Mouse (Mus musculus): ENCODE measurements around the gene Tspan33.
"Not testable (repeated sequence)": the region's sequence is repeated elsewhere in the genome, so short reads cannot be mapped to it uniquely, and the experiment has no call there.

Tspan33 gene

DNA sequence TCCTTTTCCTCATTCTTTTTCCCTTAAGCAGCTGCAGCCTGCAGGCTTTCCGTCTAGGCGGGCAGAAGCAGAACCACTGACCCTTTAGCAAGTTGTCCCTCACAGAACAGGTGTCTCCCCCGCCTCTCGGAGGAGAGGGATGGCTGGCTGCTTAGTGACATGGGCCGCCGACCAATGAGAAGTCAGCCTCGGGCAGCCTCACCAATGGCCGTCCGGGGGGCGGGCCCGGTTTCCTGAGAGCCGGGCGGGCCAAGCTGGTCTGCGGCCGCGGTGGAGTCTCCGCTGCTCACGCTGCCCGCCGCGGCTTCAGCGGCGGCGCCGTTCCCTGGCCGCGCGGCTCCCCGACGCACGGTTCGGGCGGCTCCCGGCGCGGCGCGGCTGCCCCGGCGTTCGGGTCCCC is at the start of gene Tspan33:
Tspan33 (plus strand) TSS at position 270 of the 400 bp plus-strand sequence.
- DNase-seq (ENCODE audit: low read depth, low spot score) = peak; percentile 74

DNA sequence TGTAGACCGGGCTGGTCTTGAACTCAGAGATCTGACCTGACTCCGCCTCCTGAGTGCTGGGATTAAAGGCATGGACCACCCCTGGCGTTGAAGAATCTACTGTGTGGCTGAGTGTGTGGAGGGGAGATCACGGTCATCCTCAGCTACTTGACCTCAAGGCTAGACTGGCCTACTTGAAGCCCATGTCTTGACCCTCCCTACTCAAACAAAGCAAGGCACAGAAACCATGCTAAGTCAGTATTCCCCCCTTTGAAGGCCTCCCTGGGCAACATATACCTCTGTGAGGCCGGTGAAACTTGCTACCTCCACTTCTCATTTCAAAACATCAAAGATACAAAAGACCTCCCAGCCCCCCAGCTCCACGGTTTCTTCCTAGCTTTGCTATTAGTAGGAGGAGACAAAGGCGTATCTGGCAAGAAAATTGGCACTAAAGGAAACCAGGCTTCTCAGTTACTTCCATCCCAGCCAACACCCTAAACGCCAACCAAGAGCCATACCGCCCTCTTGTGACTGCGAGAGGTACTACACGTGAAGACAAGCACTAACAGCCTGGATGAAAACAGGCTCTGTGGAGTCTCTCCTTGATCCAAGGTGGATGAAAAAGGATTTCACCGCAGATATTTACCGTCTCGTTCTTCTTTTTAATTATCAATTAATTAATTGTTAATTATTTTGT is 44.4 kb upstream of the Tspan33 start:
- DNase-seq (ENCODE audit: low read depth, low spot score) = peak; percentile 65

DNA sequence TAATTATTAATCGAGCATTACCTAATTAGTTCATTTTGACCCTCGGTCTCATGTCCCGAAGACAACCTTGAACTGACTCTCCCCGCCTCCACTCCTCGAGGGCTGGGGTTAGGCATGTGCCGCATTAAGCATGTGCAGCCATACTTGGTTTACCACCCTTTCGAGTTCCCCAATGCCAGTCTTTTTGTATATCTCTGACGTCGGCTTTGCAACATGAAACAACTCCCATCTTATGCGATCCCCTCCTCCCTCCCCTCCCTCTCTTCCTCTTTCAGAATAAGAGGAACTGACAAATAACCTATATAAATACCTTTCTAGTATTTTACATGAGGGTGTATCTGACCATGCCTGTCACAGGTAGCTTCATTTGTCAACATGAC is 43.9 kb upstream of the Tspan33 start:
- DNase-seq (ENCODE audit: low read depth, low spot score) = no peak

DNA sequence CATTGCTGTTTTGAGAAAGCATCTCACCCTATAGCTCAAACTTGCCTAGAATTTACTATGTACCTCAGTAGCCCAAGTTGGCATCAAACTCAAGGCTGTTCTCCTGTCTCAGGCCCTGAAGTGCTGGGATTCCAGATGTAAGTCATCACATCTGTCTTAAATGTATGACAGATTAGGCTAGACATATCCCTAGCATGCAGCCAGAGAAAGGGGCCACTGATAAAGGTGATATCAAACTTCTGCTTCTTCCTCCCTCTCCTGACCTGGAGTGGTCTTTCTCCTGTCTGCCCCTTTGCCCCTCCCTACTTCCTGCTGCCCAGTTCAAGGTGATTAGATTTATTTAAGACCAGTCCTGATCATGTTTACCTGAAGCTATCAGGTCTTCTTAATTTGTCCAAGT is 40.8 kb upstream of the Tspan33 start:
- no peak for DNase-seq (ENCODE audit: low read depth, low spot score)

DNA sequence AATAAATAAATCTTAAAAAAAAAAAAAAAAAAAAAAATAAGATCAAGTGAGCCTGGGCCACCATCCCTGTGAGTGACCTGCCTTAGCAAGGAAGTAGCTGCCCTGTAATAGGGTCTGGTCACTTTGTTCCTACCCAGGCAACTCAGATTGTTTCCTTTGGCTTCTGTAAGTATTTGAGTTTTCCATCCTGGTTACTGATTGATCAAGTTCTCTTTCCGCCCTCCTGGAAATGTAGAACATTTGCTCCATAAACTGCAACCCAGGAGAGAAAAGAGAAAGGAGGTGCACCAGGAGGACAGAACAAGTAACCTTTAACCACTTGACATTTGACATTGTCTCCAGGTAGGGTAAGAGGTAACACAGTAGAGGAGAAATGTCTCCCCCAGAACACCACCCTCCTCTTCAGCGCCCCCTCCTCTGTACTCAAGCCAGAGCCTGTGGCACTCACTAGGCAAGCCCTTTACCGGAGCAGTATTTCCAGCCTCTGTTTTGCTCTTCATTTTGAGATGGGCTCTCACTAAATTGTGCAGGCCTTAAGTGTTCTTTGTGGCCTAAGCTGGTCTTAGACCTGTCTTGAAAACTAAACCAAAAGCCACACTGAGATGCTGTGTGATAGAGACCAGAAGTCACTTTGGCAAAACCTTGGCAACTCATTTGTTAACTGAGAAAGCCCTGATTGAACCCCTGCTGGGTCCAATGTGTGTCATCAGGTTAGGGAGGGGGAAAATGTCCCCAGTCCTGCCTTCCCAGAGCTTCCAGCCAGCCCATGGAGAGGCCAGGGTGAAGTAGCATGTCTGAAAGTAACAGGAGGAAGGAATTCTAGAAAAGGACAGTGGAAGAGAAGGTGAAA is 35.2 kb upstream of the Tspan33 start:
- DNase-seq (ENCODE audit: low read depth, low spot score) = no peak

DNA sequence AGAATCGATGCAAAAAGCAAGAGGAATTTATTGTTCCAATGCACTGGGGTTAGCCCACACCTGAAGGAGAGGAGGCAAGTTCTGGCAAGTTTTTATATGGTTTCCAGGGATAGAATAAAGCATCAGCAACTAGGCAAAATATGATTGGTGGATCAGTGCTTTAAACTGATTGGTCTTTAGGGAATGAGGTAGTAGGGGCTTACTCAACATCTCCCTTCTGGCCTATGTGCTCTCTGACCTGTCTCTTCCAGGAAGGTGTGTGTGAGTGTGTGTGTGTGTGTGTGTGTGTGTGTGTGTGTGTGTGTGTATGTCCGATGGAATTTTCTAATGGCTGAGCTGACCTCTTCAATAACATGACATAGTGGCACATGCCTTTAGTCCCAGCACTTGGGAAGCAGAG is 34.1 kb upstream of the Tspan33 start:
- no peak for DNase-seq (ENCODE audit: low read depth, low spot score)

DNA sequence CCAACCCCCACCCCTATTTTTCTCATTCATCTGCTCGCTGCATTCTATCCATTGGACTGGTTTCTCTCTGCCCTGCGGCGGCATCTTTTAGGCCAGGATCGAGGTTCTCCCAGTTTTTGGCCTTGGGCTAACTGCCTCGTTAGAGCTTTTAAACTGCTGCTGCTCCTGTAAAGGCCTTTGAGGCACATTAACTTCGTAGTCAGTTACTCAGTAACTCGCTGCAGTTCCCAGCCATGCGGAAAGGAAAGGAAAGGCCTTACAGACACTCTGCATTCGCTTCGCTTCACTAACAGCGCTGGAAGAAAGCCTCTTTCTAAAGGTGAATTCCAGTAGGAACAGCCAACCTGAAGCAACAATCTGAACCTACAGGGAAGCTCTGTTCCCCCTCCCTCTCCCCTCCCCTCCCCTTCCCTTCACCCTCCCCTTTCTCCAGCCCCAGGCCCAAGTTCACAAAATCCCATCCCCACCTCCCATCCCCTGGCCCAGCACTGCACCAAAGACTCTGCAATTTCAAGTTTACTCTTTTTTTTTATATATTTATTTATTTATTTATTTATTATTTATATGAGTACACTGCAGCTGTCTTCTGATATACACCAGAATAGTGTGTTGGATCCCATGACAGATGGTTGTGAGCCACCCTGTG is 33.2 kb upstream of the Tspan33 start:
- DNase-seq (ENCODE audit: low read depth, low spot score) = peak; percentile 4

DNA sequence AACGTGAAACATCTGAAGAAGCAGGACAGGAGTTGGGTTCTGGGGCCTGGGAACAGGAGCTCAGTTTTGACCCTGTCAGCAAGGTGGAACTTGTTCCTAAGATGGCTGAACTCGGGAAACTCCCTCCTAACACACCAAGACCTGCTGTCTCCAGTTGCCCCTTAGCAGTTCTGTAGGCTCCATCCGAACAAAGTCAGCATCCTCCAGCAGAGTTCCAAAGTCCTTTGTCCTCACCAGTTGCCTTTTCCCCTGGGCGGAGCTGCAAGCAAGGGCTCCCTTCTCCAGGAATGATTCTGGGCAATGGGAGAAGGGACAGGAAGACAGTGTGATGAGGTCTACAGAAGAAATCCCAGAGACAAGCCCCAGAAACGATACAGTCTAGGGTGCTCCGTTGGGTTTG is 26.8 kb upstream of the Tspan33 start:
- no peak for DNase-seq (ENCODE audit: low read depth, low spot score)

DNA sequence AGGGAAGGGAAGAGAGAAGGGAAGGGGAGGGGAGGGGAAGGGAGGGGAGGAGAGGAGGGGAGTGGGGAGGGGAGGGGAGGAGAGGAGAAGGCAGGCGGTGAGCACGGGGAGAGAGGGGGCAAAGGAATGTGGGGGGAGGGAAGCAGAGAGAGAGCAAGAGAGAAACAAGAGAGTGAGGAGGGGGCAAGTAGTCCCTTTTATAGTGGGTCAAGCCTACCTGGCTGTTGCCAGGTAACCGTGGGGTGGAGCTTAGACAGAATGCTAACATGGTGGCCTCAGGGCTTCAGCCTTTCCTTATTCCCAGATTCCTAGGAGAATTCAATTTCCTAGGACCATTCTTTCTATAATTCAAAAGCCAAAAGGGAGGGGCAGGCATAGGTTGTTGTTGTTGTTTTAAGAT is 22.3 kb upstream of the Tspan33 start:
- no peak for DNase-seq (ENCODE audit: low read depth, low spot score)

DNA sequence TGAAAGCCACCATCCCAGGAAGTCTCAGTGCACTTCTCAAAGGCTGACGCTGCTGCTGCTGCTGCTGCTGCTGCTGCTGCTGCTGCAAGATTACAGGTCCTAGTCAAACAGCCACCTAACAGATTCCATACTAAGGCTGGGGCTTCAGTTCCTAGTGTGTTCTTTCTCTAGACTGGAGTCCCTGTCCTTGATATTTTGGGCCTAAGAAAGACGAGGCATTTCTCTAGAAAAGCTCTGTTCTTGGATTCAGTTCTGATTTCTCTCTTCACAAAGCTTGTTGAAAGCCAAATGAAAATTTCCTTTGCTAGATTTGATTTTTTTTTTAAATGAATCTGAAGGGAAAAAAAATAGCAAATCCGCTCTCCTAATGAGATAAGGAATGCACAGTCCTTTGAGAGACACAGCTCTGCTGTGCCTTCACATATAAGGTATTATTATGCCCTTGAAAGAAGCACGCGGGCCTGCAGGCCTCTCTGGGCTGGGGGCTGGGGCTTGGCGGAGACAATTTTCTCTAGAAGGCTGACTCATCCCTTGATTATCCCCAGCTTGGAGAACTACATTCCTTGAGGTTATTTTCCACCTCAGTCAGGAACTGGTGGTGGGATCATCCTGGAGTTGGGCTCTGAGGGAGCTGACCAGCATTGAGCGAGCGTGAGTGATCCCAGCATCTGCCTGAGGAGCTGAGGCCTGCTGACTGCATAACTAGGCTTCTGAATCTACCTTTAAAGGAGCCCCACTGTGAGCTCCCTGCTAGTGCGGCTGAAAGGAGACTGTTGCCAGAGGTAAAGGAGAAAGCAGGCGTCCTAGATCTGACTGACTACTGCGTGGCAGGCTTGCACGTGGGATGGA is 21.2 kb upstream of the Tspan33 start:
- DNase-seq (ENCODE audit: low read depth, low spot score) = no peak

DNA sequence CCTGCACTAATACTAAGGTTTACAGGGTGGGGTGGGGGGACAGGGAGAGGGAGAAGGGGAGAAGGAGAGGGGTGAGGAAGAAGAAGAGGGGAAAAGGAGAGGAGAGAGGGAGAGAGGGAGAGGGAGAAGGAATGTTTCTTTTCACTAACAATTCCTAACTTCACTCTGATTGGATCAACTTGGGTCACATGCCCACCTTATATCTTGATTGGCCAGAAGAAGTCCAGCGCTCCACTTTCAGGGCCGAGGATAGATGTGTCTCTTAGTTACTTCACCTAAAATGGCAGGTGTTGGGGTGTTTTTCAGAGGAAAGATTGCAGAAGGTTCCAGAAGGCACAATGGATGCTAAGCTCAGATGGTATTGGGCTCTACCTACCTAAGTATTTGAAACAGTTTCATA is 20.3 kb upstream of the Tspan33 start:
- DNase-seq (ENCODE audit: low read depth, low spot score) = no peak

DNA sequence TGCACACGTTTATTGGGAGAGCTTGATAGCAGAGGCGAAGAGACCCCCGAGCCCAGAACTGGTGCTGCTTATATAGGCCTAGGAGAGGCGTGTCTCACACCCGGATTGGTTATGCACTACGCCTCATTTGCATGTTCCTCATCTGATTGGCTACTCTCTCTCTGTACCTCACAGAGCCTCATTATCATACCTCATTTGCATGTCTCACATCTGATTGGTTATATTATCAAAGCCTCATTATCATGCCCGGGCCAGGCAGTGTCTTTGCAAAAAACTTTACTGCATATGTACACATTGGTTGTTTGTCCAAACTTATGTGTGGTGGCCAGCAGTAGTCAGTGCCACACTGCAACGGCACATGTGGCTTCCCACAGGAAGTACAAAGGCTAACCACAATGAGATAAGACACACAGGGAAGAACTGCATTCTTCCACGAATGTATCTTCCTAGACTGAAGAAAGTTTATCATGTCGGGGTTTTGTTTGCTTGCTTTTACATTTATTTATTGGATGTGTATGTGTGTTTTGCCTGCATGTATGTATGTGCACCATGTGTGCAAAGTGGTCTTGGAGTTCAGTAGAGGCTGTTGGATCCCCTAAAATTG is 14.0 kb upstream of the Tspan33 start:
- DNase-seq (ENCODE audit: low read depth, low spot score) = not testable (repeated sequence)

DNA sequence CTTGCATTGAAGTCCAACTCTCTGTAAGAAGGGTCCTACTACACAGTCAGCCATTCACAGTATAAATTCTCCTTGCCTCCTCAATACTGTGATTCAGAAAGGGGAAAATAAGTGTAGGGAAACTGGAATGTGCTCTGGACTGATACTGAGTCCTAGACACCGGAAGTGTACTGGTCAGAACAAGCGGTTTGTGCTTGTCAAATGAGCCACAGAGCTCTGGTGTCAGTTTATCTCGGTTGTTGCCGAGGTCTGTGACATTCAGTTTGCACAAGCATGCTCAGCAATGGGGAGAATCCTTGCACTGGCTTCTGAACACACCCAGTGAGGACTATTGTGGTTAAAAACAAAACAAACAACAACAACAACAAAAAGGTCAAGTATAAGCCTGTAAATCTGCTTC is 12.2 kb upstream of the Tspan33 start:
- no peak for DNase-seq (ENCODE audit: low read depth, low spot score)

DNA sequence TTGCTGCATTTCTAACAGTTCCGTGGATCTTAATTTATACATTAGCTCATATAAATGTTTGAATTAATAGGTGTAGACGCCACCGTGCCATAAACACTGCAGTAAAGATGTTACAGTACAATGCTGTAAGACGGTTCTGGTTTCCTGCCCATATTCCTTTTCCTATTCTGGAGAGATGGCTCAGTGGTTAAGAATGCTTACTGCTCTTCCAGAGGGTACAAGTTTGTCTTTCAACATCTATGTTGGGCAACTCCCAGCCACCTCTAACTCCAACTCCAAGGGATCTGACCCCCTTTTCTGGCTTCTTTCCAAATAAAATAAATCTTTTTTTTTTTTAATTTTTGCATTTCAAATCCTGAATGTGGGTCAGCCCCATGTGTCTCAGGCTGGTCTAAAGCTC is 9.3 kb upstream of the Tspan33 start:
- DNase-seq (ENCODE audit: low read depth, low spot score) = no peak

DNA sequence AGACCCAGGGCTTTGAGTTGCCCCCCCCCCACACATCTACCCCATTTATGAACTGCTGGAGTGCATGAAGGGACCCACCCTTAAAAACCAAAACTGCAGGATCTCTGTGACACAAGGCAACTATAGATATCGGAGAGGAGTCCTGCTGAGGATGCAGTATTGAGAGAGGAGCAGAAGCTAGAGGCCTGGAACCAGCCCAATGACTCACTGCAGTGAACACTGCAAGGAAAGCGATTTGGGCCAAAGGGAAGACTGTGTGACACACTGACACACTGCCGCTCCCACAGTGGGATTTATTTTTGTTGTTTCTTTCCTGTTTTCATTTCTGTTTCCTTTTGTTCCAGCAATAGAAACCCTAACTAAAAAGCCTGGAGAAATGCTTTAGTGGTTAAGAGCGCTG is 8.1 kb upstream of the Tspan33 start:
- no peak for DNase-seq (ENCODE audit: low read depth, low spot score)

DNA sequence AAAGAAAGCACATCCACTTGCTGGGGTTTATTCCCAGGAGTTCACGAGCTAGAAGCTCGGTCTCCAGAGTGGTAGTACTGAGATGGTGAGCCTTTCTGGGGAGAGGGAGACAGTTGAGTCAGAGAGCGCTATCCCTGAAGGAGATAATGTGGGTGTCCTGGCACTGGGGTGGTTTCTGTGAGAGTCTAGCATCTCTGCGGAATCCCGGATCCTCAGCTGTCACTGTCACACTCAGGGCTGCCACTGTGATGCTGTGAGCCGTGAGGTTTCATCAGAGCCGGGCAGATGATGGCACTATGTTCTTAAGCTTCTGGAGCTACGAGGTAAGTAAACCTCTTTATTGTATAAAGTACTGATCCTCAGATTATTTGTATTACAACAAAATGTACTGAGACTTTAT is 4.6 kb upstream of the Tspan33 start:
- DNase-seq (ENCODE audit: low read depth, low spot score) = no peak

DNA sequence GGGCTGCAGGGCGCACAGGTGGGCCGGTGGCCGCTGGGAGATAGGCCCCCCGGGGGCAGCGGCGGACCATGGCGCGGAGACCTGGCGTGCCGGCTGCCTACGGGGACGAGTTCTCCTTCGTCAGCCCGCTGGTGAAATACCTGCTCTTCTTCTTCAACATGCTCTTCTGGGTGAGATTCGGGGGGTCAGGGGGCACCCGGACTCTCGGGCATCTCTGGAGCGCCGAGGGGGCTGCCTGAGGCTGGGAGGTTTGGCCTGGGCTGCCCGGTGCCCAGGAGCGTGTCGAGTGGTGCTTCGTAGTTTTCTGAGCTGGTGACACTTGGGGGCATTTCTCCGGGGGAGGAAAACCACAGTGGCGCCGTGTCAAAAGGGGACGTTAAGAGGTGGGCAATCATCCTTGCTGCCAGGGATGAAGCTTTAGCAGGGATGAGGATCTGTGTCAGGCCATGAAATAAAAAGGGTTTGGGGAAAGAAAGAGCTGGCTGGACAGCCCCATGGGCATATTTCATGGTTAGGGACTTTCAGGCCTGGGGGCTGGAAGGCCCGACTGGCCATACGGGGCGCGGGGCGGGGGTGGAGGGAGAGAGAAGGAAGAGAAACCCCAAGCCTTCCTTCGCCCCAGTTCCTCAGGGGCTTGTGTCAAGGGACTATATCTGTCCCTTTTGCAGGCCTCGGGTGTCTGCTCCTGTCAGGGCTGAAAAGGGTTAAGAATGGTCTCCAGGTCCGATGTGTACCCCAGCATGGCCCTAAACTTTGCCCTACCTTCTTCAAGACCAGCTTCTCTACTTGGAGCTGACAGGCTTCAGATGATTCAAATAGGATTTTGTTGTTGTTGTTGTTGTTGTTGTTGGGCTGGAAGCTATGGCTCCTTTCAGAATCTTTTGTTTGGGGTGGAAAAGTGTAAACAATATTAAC is 610 bp downstream of the Tspan33 start:
- no peak for DNase-seq (ENCODE audit: low read depth, low spot score)

DNA sequence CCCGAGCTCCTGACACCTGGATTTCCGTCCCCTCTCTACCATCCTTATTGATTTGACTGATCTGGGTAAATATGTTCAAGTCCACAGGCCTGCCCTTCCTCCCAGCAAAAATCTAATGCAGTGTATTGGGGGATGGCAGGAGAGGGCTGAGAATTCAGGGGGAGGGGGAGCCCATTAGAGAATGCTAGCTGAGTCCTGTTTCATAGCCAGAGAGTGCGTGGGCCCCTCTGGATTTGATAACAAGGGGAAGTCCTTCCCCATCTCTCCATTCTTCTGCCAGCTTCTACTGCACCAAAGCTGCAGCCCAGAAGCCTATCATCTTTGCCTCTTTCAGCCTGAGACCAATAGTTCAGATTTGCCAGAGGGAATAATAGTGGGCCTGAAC is 1.3 kb downstream of the Tspan33 start:
- no peak for DNase-seq (ENCODE audit: low read depth, low spot score)

DNA sequence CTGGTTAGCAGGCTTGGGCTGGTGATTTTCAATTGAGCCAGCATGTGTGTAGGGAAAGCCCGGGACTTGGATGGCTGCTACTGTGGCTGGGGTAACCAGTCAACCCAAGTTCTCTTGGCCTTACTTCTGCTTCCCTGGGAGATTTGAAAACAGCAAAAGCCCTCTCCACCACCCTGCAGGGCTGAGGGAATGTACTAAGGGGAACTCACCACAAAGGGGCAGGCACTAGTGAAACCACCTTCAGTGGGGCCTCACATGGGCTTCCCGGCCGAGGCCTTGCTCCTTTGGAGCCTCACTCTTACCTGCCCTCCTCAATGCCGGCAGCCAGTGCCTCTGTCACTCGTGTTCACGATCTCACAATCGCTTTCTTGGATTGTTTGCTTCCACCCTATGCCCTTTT is 2.0 kb downstream of the Tspan33 start:
- no peak for DNase-seq (ENCODE audit: low read depth, low spot score)

DNA sequence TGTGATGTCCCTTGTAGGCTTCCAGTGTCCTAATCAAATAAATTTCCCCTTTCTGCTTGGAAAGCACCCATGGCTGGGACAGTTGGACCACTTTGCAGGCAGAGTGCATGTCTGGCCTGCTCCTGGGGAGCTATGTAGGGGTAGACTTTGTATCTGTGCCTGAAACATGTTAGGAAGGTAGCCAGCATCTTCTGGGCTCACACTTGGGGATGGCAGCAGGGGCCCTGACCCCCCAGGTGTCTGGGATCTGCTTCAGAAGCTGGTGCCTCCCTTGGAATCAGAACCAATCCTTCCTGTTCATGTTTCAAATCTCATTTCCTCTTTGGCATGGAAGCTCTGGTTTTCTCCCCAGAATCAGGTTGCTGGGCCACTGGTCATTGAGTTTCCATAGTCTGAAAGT is 3.1 kb downstream of the Tspan33 start:
- no peak for DNase-seq (ENCODE audit: low read depth, low spot score)
